Mouse (Mus musculus): ENCODE data around the gene Ubash3a.

The Ubash3a gene

DNA sequence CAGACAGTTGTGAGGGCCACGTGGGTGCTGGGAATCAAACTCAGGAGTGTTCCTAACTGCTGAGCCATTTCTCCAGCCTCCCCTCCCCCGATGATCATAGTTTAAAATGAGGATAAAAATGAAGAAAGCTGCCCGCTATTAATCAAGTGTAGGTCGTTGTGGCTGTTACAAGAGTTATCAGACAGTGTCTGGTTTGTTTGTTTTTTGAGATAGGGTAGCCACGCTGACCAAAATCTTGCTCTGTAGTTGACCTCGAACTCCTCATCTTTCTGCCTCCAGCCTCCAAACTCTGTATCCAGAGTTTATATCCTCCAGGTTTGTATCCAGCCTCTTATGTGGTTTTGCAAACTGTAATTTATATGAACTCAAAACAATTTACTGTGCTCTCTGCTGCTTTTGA lies 72.6 kb downstream of the Ubash3a start:
- DNase-seq (ENCODE audit: low spot score): no peak

- no peak for DNase-seq (ENCODE audit: low spot score)
Observed at GRCm38 (mm10) chr17:31281830-31282686, 74.4 kb downstream of the Ubash3a start.

- DNase-seq (ENCODE audit: low spot score): no peak
Observed at GRCm38 (mm10) chr17:31282687-31283053, 75.0 kb downstream of the Ubash3a start.

GRCm38 (mm10) chr17:31285867-31286266 lies 78.2 kb downstream of the Ubash3a start:
- no peak for DNase-seq (ENCODE audit: low spot score)

- DNase-seq (ENCODE audit: low spot score): no peak
Observed at GRCm38 (mm10) chr17:31286492-31286891, 78.8 kb downstream of the Ubash3a start, which contains the start of gene Slc37a1. Gene Slc37a1 (plus strand): TSS chr17:31286792.

- no peak for DNase-seq (ENCODE audit: low spot score)
Observed at GRCm38 (mm10) chr17:31287216-31287615, 79.5 kb downstream of the Ubash3a start.

GRCm38 (mm10) chr17:31288999-31289726 lies 81.5 kb downstream of the Ubash3a start:
- no peak for DNase-seq (ENCODE audit: low spot score)

GRCm38 (mm10) chr17:31290311-31290710 lies 82.6 kb downstream of the Ubash3a start:
- no peak for DNase-seq (ENCODE audit: low spot score)

- DNase-seq (ENCODE audit: low spot score): no peak
Observed at GRCm38 (mm10) chr17:31290859-31291258, 83.2 kb downstream of the Ubash3a start.

DNA sequence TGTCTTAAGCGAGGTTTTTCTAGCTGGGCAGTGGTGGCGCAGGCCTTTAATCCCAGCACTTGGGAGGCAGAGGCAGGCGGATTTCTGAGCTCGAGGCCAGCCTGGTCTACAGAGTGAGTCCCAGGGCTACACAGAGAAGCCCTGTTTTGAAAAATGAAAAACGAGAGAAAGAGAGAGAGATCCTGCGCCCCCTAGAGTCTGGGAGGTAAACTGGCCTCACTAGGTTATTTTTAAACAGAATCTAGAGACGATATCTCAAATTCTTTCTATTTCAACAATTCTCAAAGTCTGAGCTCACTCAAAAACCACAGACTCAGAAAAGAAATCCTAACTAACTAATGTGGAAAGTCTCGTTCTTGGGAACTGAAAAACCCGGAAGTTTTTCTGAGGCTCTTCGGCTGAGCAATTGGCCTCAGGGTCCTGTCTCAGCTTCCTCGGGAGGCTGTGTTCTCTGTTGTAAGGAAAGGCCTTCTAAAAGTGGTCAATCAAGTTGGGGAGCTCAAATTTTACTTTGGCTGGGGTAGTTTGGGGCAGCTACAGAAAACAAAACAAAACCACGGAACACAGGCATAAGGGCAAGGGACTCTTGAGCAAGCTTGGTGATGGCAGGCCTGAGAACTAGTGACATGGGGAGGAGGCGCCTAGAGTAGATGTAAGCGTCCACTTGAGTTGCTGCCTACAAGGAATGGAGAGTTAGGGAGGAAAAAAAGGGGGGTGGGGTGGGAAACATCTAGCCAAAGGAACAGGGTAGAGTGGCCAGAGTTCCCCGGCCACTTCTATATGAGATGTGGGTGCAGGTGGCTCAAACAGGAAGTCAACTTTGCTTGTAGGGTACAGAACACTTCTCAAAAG lies 86.9 kb downstream of the Ubash3a start:
- DNase-seq (ENCODE audit: low spot score): peak; percentile 62

- DNase-seq (ENCODE audit: low spot score): peak; percentile 72
Observed at GRCm38 (mm10) chr17:31295215-31295891, 87.7 kb downstream of the Ubash3a start.

GRCm38 (mm10) chr17:31295892-31296781 lies 88.5 kb downstream of the Ubash3a start:
- peak; percentile 89 for DNase-seq (ENCODE audit: low spot score)

All from testis, postnatal 10 days (tissue).